Mouse (Mus musculus) midbrain, embryonic 14.5 days (tissue): ENCODE measurements around the gene Mpc2. TPM values are rescaled to one million over a fixed set of nuclear protein-coding genes. Genes with fewer than 3 reads are reported as not detected.

Experiments used
- ATAC-seq: fragments of 200-750 bp; cut with Nextera tagmentation; 2 replicates; pipeline ENCODE4 v1.8.0; 2017; ENCODE audit warnings: moderate number of reproducible peaks, moderate library complexity; ENCODE audit not compliant: low FRiP score, low TSS enrichment
- DNase-seq: peaks from one replicate; pipeline ENCODE4 v3.0.0-alpha.2; 2015
- H3K27ac ChIP-seq: fragments of 300-500 bp; sonication (generic); replicated peaks from 2 replicates; pipeline ENCODE4 v1.5.1; 2014; ENCODE audit warnings: mild to moderate bottlenecking, low read depth, low read length, moderate library complexity
- H3K27me3 ChIP-seq: fragments of 300-500 bp; sonication (generic); 2 replicates; pipeline ENCODE4 v1.6.1; 2014; ENCODE audit warnings: low read length, control low read depth, mixed read lengths; ENCODE audit not compliant: control insufficient read depth, insufficient read depth
- H3K36me3 ChIP-seq: fragments of 300-500 bp; sonication (generic); 2 replicates; pipeline ENCODE4 v1.6.1; 2014; ENCODE audit warnings: low read length, control low read depth; ENCODE audit not compliant: control insufficient read depth, insufficient read depth
- H3K4me1 ChIP-seq: fragments of 300-500 bp; sonication (generic); 2 replicates; pipeline ENCODE4 v1.6.1; 2014; ENCODE audit warnings: mild to moderate bottlenecking, antibody characterized with exemption, low read length, control low read depth; ENCODE audit not compliant: control insufficient read depth, insufficient read depth
- H3K4me2 ChIP-seq: fragments of 300-500 bp; sonication (generic); 2 replicates; pipeline ENCODE4 v1.6.1; 2014; ENCODE audit warnings: mild to moderate bottlenecking, low read length, moderate library complexity
- H3K4me3 ChIP-seq: fragments of 300-500 bp; sonication (generic); replicated peaks from 2 replicates; pipeline ENCODE4 v1.5.1; 2014; ENCODE audit warnings: low read depth, low read length
- H3K9ac ChIP-seq: fragments of 300-500 bp; sonication (generic); replicated peaks from 2 replicates; pipeline ENCODE4 v1.6.1; 2014; ENCODE audit warnings: mild to moderate bottlenecking, low read length, moderate library complexity
- H3K9me3 ChIP-seq: fragments of 300-500 bp; sonication (generic); 2 replicates; pipeline ENCODE4 v1.6.1; 2016; ENCODE audit warnings: low read length, control low read depth, mixed read lengths; ENCODE audit not compliant: control insufficient read depth
- whole genome bisulfite sequencing: fragments of 180-500 bp; shearing (Covaris S2); extraction: QIAGEN DNeasy Blood & Tissue Kit; methylation state at CpG from one replicate; pipeline ENCODE4 v1.1.7; 2014; 5-methylcytosine and 5-hydroxymethylcytosine counted together
- polyA plus RNA-seq: library from polyadenylated mRNA; unstranded; fragments of >200 nt; fragmentation: Nextera tagmentation; extraction: Ambion mirVana; gene quantifications from 2 replicates; pipeline ENCODE4 v1.2.1, GENCODE M21; 2014

The Mpc2 gene
- 208 and 224 TPM in 2 replicates for polyA plus RNA-seq

- peak; percentile 99 for DNase-seq
- peak within 1 kb of the TSS; percentile 88 for H3K4me2 ChIP-seq
- no peaks in the 10 kb centered on the region for H3K9me3 ChIP-seq
- no peaks in the 10 kb centered on the region for H3K36me3 ChIP-seq
- no peaks in the 10 kb centered on the region for H3K27me3 ChIP-seq
- H3K9ac ChIP-seq = peak within 1 kb of the TSS; percentile 84
- peaks cover 11% of the 10 kb centered on the region; the same call in 1 of the 2 replicates for H3K4me1 ChIP-seq
- peak; percentile 94 for ATAC-seq
- 1% methylated on average over 35 of the region's 37 CpGs for WGBS
- H3K4me3 ChIP-seq = peak within 1 kb of the TSS; percentile 90
- peak within 1 kb of the TSS; percentile 94 for H3K27ac ChIP-seq
Measured at GRCm38 (mm10) chr1:165460360-165460800, at the start of gene Mpc2, which contains the start of gene Dcaf6. Gene Mpc2 (plus strand): TSS chr1:165460637. Gene Dcaf6 (minus strand): TSS chr1:165460475.

- 0 out of 2 replicates have a peak, but pooled peaks cover 3% of the 10 kb centered on the region for H3K36me3 ChIP-seq
Measured at GRCm38 (mm10) chr1:165421357-165421915, 39.0 kb upstream of the Mpc2 start.

GRCm38 (mm10) chr1:165426254-165426653 is 34.2 kb upstream of the Mpc2 start:
- H3K4me3 ChIP-seq = no peak overlapping the region
- no peaks in the 10 kb centered on the region for H3K9me3 ChIP-seq
- WGBS = 94% methylated on average over 2 of the region's 2 CpGs
- 0 out of 2 replicates have a peak, but pooled peaks cover 3% of the 10 kb centered on the region for H3K36me3 ChIP-seq
- no peak overlapping the region for H3K4me2 ChIP-seq
- no peak overlapping the region for H3K9ac ChIP-seq
- no peak overlapping the region for H3K27ac ChIP-seq
- ATAC-seq (no peak), DNase-seq (no peak)
- no peaks in the 10 kb centered on the region for H3K4me1 ChIP-seq
- H3K27me3 ChIP-seq = no peaks in the 10 kb centered on the region

More at GRCm38 (mm10) chr1:165421357-165421915, 39.0 kb upstream of the Mpc2 start:
- Histone ChIP-seq H3K4me2 (no peak overlapping the region), H3K4me3 (no peak overlapping the region), H3K9me3 (no peaks in the 10 kb centered on the region), H3K4me1 (no peaks in the 10 kb centered on the region), H3K27ac (no peak overlapping the region), H3K27me3 (no peaks in the 10 kb centered on the region), H3K9ac (no peak overlapping the region)
- WGBS = 79% methylated on average over 7 of the region's 7 CpGs
- DNase-seq (no peak), ATAC-seq (no peak)

GRCm38 (mm10) chr1:165432883-165433282 is 27.6 kb upstream of the Mpc2 start:
- Histone ChIP-seq H3K9me3 (0 out of 2 replicates have a peak, but pooled peaks cover 8% of the 10 kb centered on the region), H3K4me3 (no peak overlapping the region), H3K27ac (no peak overlapping the region), H3K36me3 (no peaks in the 10 kb centered on the region), H3K4me1 (no peaks in the 10 kb centered on the region), H3K9ac (no peak overlapping the region), H3K4me2 (no peak overlapping the region), H3K27me3 (no peaks in the 10 kb centered on the region)
- WGBS = 83% methylated on average over 1 of the region's 1 CpGs
- ATAC-seq = no peak
- DNase-seq = no peak

- H3K9ac ChIP-seq = no peak overlapping the region
- H3K4me3 ChIP-seq = no peak overlapping the region
- 90% methylated on average over 1 of the region's 1 CpGs for WGBS
- no peaks in the 10 kb centered on the region for H3K4me1 ChIP-seq
- DNase-seq = no peak
- no peak for ATAC-seq
- H3K36me3 ChIP-seq = no peaks in the 10 kb centered on the region
- no peaks in the 10 kb centered on the region for H3K27me3 ChIP-seq
- no peak overlapping the region for H3K4me2 ChIP-seq
- 0 out of 2 replicates have a peak, but pooled peaks cover 8% of the 10 kb centered on the region for H3K9me3 ChIP-seq
- no peak overlapping the region for H3K27ac ChIP-seq
Measured at GRCm38 (mm10) chr1:165438289-165439021, 22.0 kb upstream of the Mpc2 start.

GRCm38 (mm10) chr1:165440788-165441187 is 19.6 kb upstream of the Mpc2 start:
- ATAC-seq (no peak), DNase-seq (no peak)
- 77% methylated on average over 3 of the region's 3 CpGs for WGBS
- no peak overlapping the region for H3K9ac ChIP-seq
- H3K4me1 ChIP-seq = no peaks in the 10 kb centered on the region
- no peaks in the 10 kb centered on the region for H3K27me3 ChIP-seq
- H3K9me3 ChIP-seq = 0 out of 2 replicates have a peak, but pooled peaks cover 7% of the 10 kb centered on the region
- H3K4me2 ChIP-seq = no peak overlapping the region
- H3K36me3 ChIP-seq = no peaks in the 10 kb centered on the region
- H3K27ac ChIP-seq = no peak overlapping the region
- no peak overlapping the region for H3K4me3 ChIP-seq

- no peaks in the 10 kb centered on the region for H3K27me3 ChIP-seq
- H3K4me2 ChIP-seq = no peak overlapping the region
- H3K9me3 ChIP-seq = 0 out of 2 replicates have a peak, but pooled peaks cover 3% of the 10 kb centered on the region
- H3K4me1 ChIP-seq = no peaks in the 10 kb centered on the region
- DNase-seq (no peak), ATAC-seq (no peak; the same call in 1 of the 2 replicates)
- no peaks in the 10 kb centered on the region for H3K36me3 ChIP-seq
- no peak overlapping the region for H3K27ac ChIP-seq
- no peak overlapping the region for H3K4me3 ChIP-seq
- no peak overlapping the region for H3K9ac ChIP-seq
Measured at GRCm38 (mm10) chr1:165441201-165441600, 19.2 kb upstream of the Mpc2 start.

GRCm38 (mm10) chr1:165441719-165442118 is 18.7 kb upstream of the Mpc2 start:
- H3K27me3 ChIP-seq = no peaks in the 10 kb centered on the region
- no peak for ATAC-seq
- no peak overlapping the region for H3K9ac ChIP-seq
- no peak overlapping the region for H3K4me3 ChIP-seq
- H3K9me3 ChIP-seq = no peaks in the 10 kb centered on the region
- DNase-seq = no peak
- no peaks in the 10 kb centered on the region for H3K4me1 ChIP-seq
- WGBS = 86% methylated on average over 3 of the region's 3 CpGs
- H3K4me2 ChIP-seq = no peak overlapping the region
- no peaks in the 10 kb centered on the region for H3K36me3 ChIP-seq
- no peak overlapping the region for H3K27ac ChIP-seq
